Mouse (Mus musculus) heart, adult 2 months (tissue): ENCODE results near the gene Tex12.

Experiments used
- CTCF ChIP-seq: fragments of 200-600 bp; IDR thresholded peaks from 2 replicates; pipeline ENCODE4 v1.8.1; 2022; ENCODE audit warnings: antibody characterized with exemption, mild to moderate bottlenecking, moderate library complexity
- EP300 ChIP-seq: fragments of 200-500 bp; IDR thresholded peaks from 2 replicates; pipeline ENCODE4 v1.6.1; 2011; ENCODE audit warnings: low read depth, low read length, control low read depth; ENCODE audit not compliant: insufficient read depth

DNA sequence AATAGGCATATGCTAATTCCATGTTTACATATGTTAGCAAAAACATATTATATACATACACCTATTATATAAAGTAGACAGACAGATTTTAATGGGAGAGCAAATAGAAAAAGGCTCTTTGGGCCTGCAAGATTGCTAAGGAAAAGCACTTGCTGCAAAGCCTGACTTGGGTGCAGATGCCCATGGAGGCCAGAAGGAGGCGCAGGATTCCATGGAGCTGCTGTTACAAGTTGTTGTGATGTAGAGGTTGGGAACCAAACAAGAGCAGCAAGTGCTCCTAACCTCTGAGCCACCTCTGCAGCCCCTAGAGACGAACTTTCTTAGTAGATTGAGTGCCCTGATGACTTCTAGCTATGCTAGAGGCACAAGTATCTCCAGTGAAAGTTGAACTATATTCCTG lies 42.3 kb downstream of the Tex12 start:
- TF ChIP-seq CTCF: peak; percentile 67
- TF ChIP-seq EP300: no peak
